Mouse (Mus musculus): Measurements from ENCODE around the gene Slc31a1. TPM values are rescaled to one million over a fixed set of nuclear protein-coding genes. Genes with fewer than 3 reads are reported as not detected.

Gene Slc31a1
- total and polyA plus RNA-seq, 3 experiments, result 14.8 to 19.1 (median 17.4) TPM

- TF ChIP-seq CTCF (IDR thresholded peaks at IDR 0.05) (peak; percentile 74), POLR2A (IDR thresholded peaks at IDR 0.05; ENCODE audit: insufficient read depth, low read depth, low read length) (no peak)
Observed at GRCm38 (mm10) chr4:62344000-62344399, 16.5 kb upstream of the Slc31a1 start.

GRCm38 (mm10) chr4:62345827-62346226 is 14.7 kb upstream of the Slc31a1 start:
- H3K4me3 ChIP-seq, result no peak overlapping the region
- TF ChIP-seq POLR2A (IDR thresholded peaks at IDR 0.05; ENCODE audit: insufficient read depth, low read depth, low read length), result no peak
- TF ChIP-seq EP300 (IDR thresholded peaks at IDR 0.05; ENCODE audit: insufficient read depth, low read depth, low read length), result no peak
- no peak for TF ChIP-seq CTCF (IDR thresholded peaks at IDR 0.05)
- intact Hi-C loops (cut with DNase I), result loop anchor here (5.0 kb wide), 1 partner anchor 61 kb away; the partner anchor contains the start of genes Cdc26 and Prpf4
- H3K79me2 ChIP-seq (replicated peaks; ENCODE audit: control insufficient read depth, insufficient read depth, low read length), result no peaks in the 10 kb centered on the region
- H3K27me3 ChIP-seq (ENCODE audit: control insufficient read depth, insufficient read depth, low read length), result no peaks in the 10 kb centered on the region
- H3K27ac ChIP-seq, result no peak overlapping the region
- WGBS, result 72% methylated on average over 4 of the region's 4 CpGs
- H3K36me3 ChIP-seq (ENCODE audit: control insufficient read depth, insufficient read depth, low read length), result peaks cover 14% of the 10 kb centered on the region
- peaks cover 9% of the 10 kb centered on the region for H3K4me1 ChIP-seq (ENCODE audit: control insufficient read depth, insufficient read depth, low read length)
- DNase-seq, result no peak
- no peak overlapping the region for H3K9ac ChIP-seq (ENCODE audit: low read depth, low read length)

More at GRCm38 (mm10) chr4:62344000-62344399, 16.5 kb upstream of the Slc31a1 start:
- H3K36me3 ChIP-seq (ENCODE audit: control insufficient read depth, insufficient read depth, low read length), result peaks cover 14% of the 10 kb centered on the region
- intact Hi-C loops (cut with DNase I), result loop anchor here (5.0 kb wide), 1 partner anchor 163 kb away; no protein-coding TSS in a partner anchor
- no peaks in the 10 kb centered on the region for H3K27me3 ChIP-seq (ENCODE audit: control insufficient read depth, insufficient read depth, low read length)
- WGBS, result 95% methylated on average over 1 of the region's 1 CpGs
- H3K27ac ChIP-seq, result no peak overlapping the region
- no peaks in the 10 kb centered on the region for H3K79me2 ChIP-seq (replicated peaks; ENCODE audit: control insufficient read depth, insufficient read depth, low read length)
- no peak overlapping the region for H3K4me3 ChIP-seq
- peaks cover 8% of the 10 kb centered on the region for H3K4me1 ChIP-seq (ENCODE audit: control insufficient read depth, insufficient read depth, low read length)
- no peak for DNase-seq
- no peak overlapping the region for H3K9ac ChIP-seq (ENCODE audit: low read depth, low read length)

- 39% methylated on average over 9 of the region's 9 CpGs for WGBS
- DNase-seq, result peak in 1 of 2 experiments; percentile 18
- peaks cover 14% of the 10 kb centered on the region for H3K36me3 ChIP-seq (ENCODE audit: control insufficient read depth, insufficient read depth, low read length)
- no peaks in the 10 kb centered on the region for H3K27me3 ChIP-seq (ENCODE audit: control insufficient read depth, insufficient read depth, low read length)
- intact Hi-C loops (cut with DNase I), result loop anchor here (5.0 kb wide), 1 partner anchor 60 kb away; the partner anchor contains the start of genes Cdc26 and Prpf4
- TF ChIP-seq CTCF (IDR thresholded peaks at IDR 0.05) (no peak), EP300 (IDR thresholded peaks at IDR 0.05; ENCODE audit: insufficient read depth, low read depth, low read length) (no peak), POLR2A (IDR thresholded peaks at IDR 0.05; ENCODE audit: insufficient read depth, low read depth, low read length) (no peak)
- H3K4me3 ChIP-seq, result no peak overlapping the region
- no peak overlapping the region for H3K9ac ChIP-seq (ENCODE audit: low read depth, low read length)
- H3K79me2 ChIP-seq (replicated peaks; ENCODE audit: control insufficient read depth, insufficient read depth, low read length), result no peaks in the 10 kb centered on the region
- peak overlapping the region; percentile 34 for H3K27ac ChIP-seq
- H3K4me1 ChIP-seq (ENCODE audit: control insufficient read depth, insufficient read depth, low read length), result peaks cover 9% of the 10 kb centered on the region
Observed at GRCm38 (mm10) chr4:62347605-62348328, 12.8 kb upstream of the Slc31a1 start.

- no peak for DNase-seq
- H3K79me2 ChIP-seq (replicated peaks; ENCODE audit: control insufficient read depth, insufficient read depth, low read length), result no peaks in the 10 kb centered on the region
- TF ChIP-seq POLR2A (IDR thresholded peaks at IDR 0.05; ENCODE audit: insufficient read depth, low read depth, low read length) (no peak), EP300 (IDR thresholded peaks at IDR 0.05; ENCODE audit: insufficient read depth, low read depth, low read length) (no peak), CTCF (IDR thresholded peaks at IDR 0.05) (no peak)
- intact Hi-C loops (cut with DNase I), result loop anchor here (5.0 kb wide), 1 partner anchor 59 kb away; the partner anchor contains the start of genes Cdc26 and Prpf4
- H3K27me3 ChIP-seq (ENCODE audit: control insufficient read depth, insufficient read depth, low read length), result no peaks in the 10 kb centered on the region
- peaks cover 9% of the 10 kb centered on the region for H3K4me1 ChIP-seq (ENCODE audit: control insufficient read depth, insufficient read depth, low read length)
- peak overlapping the region; percentile 34 for H3K27ac ChIP-seq
- WGBS, result 14% methylated on average over 2 of the region's 2 CpGs
- no peak overlapping the region for H3K4me3 ChIP-seq
- no peak overlapping the region for H3K9ac ChIP-seq (ENCODE audit: low read depth, low read length)
- H3K36me3 ChIP-seq (ENCODE audit: control insufficient read depth, insufficient read depth, low read length), result peaks cover 14% of the 10 kb centered on the region
Observed at GRCm38 (mm10) chr4:62348329-62348705, 12.2 kb upstream of the Slc31a1 start.

- no peak overlapping the region for H3K27ac ChIP-seq
Observed at GRCm38 (mm10) chr4:62349371-62349770, 11.2 kb upstream of the Slc31a1 start.

GRCm38 (mm10) chr4:62357631-62358148 is 2.8 kb upstream of the Slc31a1 start:
- peaks cover 2% of the 10 kb centered on the region; the same call in 1 of the 2 replicates for H3K79me2 ChIP-seq (replicated peaks; ENCODE audit: control insufficient read depth, insufficient read depth, low read length)
- peaks cover 2% of the 10 kb centered on the region; the same call in 1 of the 2 replicates for H3K4me1 ChIP-seq (ENCODE audit: control insufficient read depth, insufficient read depth, low read length)
- H3K36me3 ChIP-seq (ENCODE audit: control insufficient read depth, insufficient read depth, low read length), result peaks cover 8% of the 10 kb centered on the region
- H3K27me3 ChIP-seq (ENCODE audit: control insufficient read depth, insufficient read depth, low read length), result no peaks in the 10 kb centered on the region
- intact Hi-C loops (cut with DNase I), result no loop called here
- DNase-seq, result no peak
- H3K27ac ChIP-seq, result no peak overlapping the region
- WGBS, result 76% methylated on average over 1 of the region's 1 CpGs
- no peak for TF ChIP-seq EP300 (IDR thresholded peaks at IDR 0.05; ENCODE audit: insufficient read depth, low read depth, low read length)
- TF ChIP-seq POLR2A (IDR thresholded peaks at IDR 0.05; ENCODE audit: insufficient read depth, low read depth, low read length), result no peak
- no peak for TF ChIP-seq CTCF (IDR thresholded peaks at IDR 0.05)
- H3K4me3 ChIP-seq, result no peak overlapping the region
- H3K9ac ChIP-seq (ENCODE audit: low read depth, low read length), result no peak overlapping the region

More at GRCm38 (mm10) chr4:62349371-62349770, 11.2 kb upstream of the Slc31a1 start:
- Histone ChIP-seq H3K4me1 (ENCODE audit: control insufficient read depth, insufficient read depth, low read length) (peaks cover 9% of the 10 kb centered on the region), H3K36me3 (ENCODE audit: control insufficient read depth, insufficient read depth, low read length) (peaks cover 14% of the 10 kb centered on the region), H3K9ac (ENCODE audit: low read depth, low read length) (no peak overlapping the region), H3K79me2 (replicated peaks; ENCODE audit: control insufficient read depth, insufficient read depth, low read length) (no peaks in the 10 kb centered on the region), H3K27me3 (ENCODE audit: control insufficient read depth, insufficient read depth, low read length) (no peaks in the 10 kb centered on the region), H3K4me3 (no peak overlapping the region)
- intact Hi-C loops (cut with DNase I), result loop anchor here (5.0 kb wide), 1 partner anchor 58 kb away; the partner anchor contains the start of genes Cdc26 and Prpf4
- TF ChIP-seq POLR2A (IDR thresholded peaks at IDR 0.05; ENCODE audit: insufficient read depth, low read depth, low read length), result no peak
- TF ChIP-seq CTCF (IDR thresholded peaks at IDR 0.05), result no peak
- no peak for TF ChIP-seq EP300 (IDR thresholded peaks at IDR 0.05; ENCODE audit: insufficient read depth, low read depth, low read length)
- DNase-seq, result no peak
- WGBS, result 84% methylated on average over 2 of the region's 2 CpGs

All from heart, adult 2 months (tissue).